Mouse (Mus musculus) testis, adult 2 months (tissue): Measurements from ENCODE around the gene Fam171a2.

Experiments used
- CTCF ChIP-seq: fragments of 200-500 bp; IDR thresholded peaks from 2 replicates; pipeline ENCODE4 v1.5.1; 2012; ENCODE audit warnings: low read depth, mild to moderate bottlenecking, inconsistent platforms, low read length, moderate library complexity; ENCODE audit not compliant: control insufficient read depth, insufficient read depth, insufficient replicate concordance
- POLR2A ChIP-seq: fragments of 200-500 bp; IDR thresholded peaks from 2 replicates; pipeline ENCODE4 v1.6.1; 2012; ENCODE audit warnings: low read depth, mild to moderate bottlenecking, inconsistent platforms, low read length, moderate library complexity; ENCODE audit not compliant: control insufficient read depth

- TF ChIP-seq CTCF (no peak), POLR2A (no peak)
Measured at GRCm38 (mm10) chr11:102461764-102462163, 14.3 kb upstream of the Fam171a2 start.
